Mouse (Mus musculus) liver, embryonic 11.5 days (tissue): ENCODE results near the gene Dnajb6. TPM values are rescaled to one million over a fixed set of nuclear protein-coding genes. Genes with fewer than 3 reads are reported as not detected.
"Not testable (repeated sequence)": the region's sequence is repeated elsewhere in the genome, so short reads cannot be mapped to it uniquely, and the experiment has no call there.

Source experiments
- ATAC-seq: fragments of 200-750 bp; cut with Nextera tagmentation; replicated peaks from 2 replicates; pipeline ENCODE4 v1.8.0; 2017; ENCODE audit warnings: moderate number of reproducible peaks, mild to moderate bottlenecking, moderate TSS enrichment, moderate library complexity; ENCODE audit not compliant: low FRiP score
- DNase-seq: peaks from one replicate; pipeline ENCODE4 v3.0.0-alpha.2; 2017; ENCODE audit warnings: low spot score
- H3K27ac ChIP-seq: fragments of 300-500 bp; sonication (generic); 2 replicates; pipeline ENCODE4 v1.5.1; 2014; ENCODE audit warnings: mild to moderate bottlenecking, low read depth, low read length, control low read depth
- H3K27me3 ChIP-seq: fragments of 300-500 bp; sonication (generic); replicated peaks from 2 replicates; pipeline ENCODE4 v1.6.1; 2014; ENCODE audit warnings: low read length, mixed read lengths; ENCODE audit not compliant: control insufficient read depth, insufficient read depth
- H3K36me3 ChIP-seq: fragments of 300-500 bp; sonication (generic); 2 replicates; pipeline ENCODE4 v1.6.1; 2014; ENCODE audit warnings: mild to moderate bottlenecking, low read length, moderate library complexity, mixed read lengths; ENCODE audit not compliant: control insufficient read depth, insufficient read depth
- H3K4me1 ChIP-seq: fragments of 300-500 bp; sonication (generic); replicated peaks from 2 replicates; pipeline ENCODE4 v1.6.1; 2014; ENCODE audit warnings: low read length, mixed read lengths; ENCODE audit not compliant: control insufficient read depth, insufficient read depth
- H3K4me2 ChIP-seq: fragments of 300-500 bp; sonication (generic); 2 replicates; pipeline ENCODE4 v1.6.1; 2014; ENCODE audit warnings: mild to moderate bottlenecking, control low read depth, moderate library complexity
- H3K4me3 ChIP-seq: fragments of 300-500 bp; sonication (generic); 2 replicates; pipeline ENCODE4 v1.5.1; 2014; ENCODE audit warnings: low read depth, low read length, control low read depth
- H3K9ac ChIP-seq: fragments of 300-500 bp; sonication (generic); 2 replicates; pipeline ENCODE4 v1.6.1; 2014; ENCODE audit warnings: low read depth, low read length, control low read depth
- H3K9me3 ChIP-seq: fragments of 300-500 bp; sonication (generic); 2 replicates; pipeline ENCODE4 v1.6.1; 2016; ENCODE audit warnings: low read length, inconsistent platforms, mixed read lengths; ENCODE audit not compliant: control insufficient read depth
- WGBS: fragments of 180-500 bp; shearing (Covaris S2); extraction: QIAGEN DNeasy Blood & Tissue Kit; methylation state at CpG from one replicate; pipeline ENCODE4 v1.1.7; 2014; 5-methylcytosine and 5-hydroxymethylcytosine counted together
- polyA plus RNA-seq: library from polyadenylated mRNA; unstranded; fragments of >200 nt; fragmentation: Nextera tagmentation; extraction: Ambion mirVana; gene quantifications from 2 replicates; pipeline ENCODE4 v1.2.1, GENCODE M21; 2014

Gene Dnajb6
- polyA plus RNA-seq, 1 experiment from 2014 or later, result 141 TPM

DNA sequence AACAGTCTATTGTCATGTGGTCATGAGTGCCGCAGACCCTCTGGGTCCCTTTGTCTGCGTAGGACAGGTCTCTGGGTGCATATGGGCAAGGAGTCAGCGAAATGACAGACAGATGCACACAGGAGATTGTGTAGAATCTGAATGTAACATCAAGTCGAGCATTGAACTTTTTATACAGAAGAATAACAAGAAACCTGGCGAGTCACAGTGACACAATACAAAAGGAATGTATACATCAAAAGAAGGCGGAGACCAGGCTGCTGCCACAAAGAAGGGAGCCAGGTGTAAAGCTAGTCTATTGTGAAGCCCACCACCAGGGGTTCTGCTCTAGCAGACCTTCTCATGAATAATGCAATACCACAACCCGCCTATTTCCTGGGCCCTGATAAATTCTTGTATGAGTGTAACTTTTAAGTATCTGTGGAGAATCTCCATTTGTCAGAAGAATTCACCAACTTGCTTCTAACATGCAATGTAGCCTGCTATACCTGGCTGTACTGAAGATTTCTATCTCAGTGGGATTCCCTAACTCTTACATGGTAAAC lies 76.0 kb downstream of the Dnajb6 start:
- not testable (repeated sequence) for H3K4me2 ChIP-seq, H3K4me3 ChIP-seq, H3K4me1 ChIP-seq, H3K9ac ChIP-seq, ATAC-seq, H3K9me3 ChIP-seq, H3K36me3 ChIP-seq, DNase-seq, H3K27me3 ChIP-seq, H3K27ac ChIP-seq
- WGBS, result 81% methylated on average over 7 of the region's 7 CpGs

DNA sequence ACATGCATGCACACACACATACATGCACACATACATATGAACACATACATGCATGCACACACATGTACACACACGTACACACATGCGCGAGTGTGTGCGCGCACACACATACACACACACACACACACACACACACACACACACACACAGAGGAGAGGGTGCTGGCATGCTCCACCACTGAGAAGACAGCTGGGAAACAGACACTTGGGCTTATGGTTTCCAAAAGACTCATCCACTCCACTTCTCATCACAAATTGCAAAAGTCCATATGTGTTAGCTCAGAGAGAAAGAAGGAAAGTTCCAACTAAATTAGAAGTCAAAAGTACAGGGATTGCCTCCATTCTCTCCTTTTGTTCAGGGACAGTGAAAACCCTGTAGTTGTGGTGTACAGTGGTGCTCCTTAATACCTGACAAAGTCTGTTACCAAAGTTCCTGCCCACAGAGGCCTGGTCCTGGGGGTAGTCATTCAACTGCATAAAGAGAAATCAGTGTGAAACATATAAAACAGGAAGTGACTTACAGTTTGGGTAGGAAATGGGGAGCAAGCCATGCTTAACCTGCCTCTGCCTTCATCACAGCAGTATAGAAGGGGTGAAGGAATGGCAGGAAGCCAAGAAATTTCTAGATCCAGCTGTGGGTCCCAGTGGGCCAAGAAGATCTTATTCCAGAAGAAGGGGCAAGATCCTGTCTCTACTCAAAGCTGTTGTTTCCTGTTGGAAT lies 81.2 kb downstream of the Dnajb6 start:
- no peak overlapping the region for H3K27ac ChIP-seq
- no peaks in the 10 kb centered on the region for H3K27me3 ChIP-seq
- no peak overlapping the region for H3K9ac ChIP-seq
- no peak for ATAC-seq
- H3K9me3 ChIP-seq, result no peaks in the 10 kb centered on the region
- no peak for DNase-seq
- H3K4me2 ChIP-seq, result no peak overlapping the region
- no peaks in the 10 kb centered on the region for H3K36me3 ChIP-seq
- H3K4me3 ChIP-seq, result no peak overlapping the region
- no peaks in the 10 kb centered on the region for H3K4me1 ChIP-seq
- WGBS, result 98% methylated on average over 5 of the region's 5 CpGs

DNA sequence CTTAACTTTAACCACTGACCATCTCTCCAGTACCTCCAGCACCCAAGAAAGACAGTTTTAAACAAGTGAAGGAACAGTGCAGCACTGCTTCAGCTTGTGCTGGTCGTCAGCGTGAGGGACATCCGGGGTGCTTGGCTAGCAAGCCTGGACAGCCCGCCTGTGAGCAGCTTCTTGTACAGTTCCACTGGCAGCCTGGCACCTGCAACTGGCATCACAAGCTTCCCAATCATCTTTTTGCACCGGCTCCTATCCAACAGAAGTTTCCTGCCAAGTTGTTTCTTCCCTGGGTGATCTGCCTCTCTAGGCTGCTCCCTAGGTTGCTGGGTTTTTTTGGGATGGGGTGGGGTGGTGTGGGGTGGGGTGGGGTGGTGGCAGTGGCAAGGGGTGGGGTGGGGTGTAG lies 81.9 kb downstream of the Dnajb6 start:
- H3K27ac ChIP-seq, result no peak overlapping the region
- no peaks in the 10 kb centered on the region for H3K27me3 ChIP-seq
- 81% methylated on average over 5 of the region's 5 CpGs for WGBS
- no peak for DNase-seq
- no peak overlapping the region for H3K4me2 ChIP-seq
- H3K9me3 ChIP-seq, result no peaks in the 10 kb centered on the region
- ATAC-seq, result no peak
- no peaks in the 10 kb centered on the region for H3K4me1 ChIP-seq
- no peaks in the 10 kb centered on the region for H3K36me3 ChIP-seq
- H3K4me3 ChIP-seq, result no peak overlapping the region
- H3K9ac ChIP-seq, result no peak overlapping the region

DNA sequence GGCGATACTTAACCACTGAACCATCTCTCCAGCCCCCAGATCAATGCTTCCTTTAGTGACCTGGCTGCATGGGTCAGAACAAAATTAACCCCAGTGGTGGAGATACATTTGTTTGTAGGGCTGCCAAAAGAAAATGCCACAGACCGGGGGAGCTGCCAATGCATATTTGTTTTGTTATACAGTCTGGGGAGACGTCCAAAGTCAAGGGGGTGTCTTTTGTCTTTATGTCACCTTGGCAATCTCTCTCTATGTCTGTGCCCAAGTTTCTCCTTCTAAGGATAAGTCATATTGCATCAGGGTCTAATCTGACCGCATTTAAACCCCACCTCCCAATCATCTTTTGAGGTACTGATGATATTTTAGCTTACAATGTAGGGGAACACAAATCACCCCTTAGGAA lies 82.8 kb downstream of the Dnajb6 start:
- no peaks in the 10 kb centered on the region for H3K4me1 ChIP-seq
- H3K36me3 ChIP-seq, result no peaks in the 10 kb centered on the region
- H3K27ac ChIP-seq, result no peak overlapping the region
- 92% methylated on average over 4 of the region's 4 CpGs for whole genome bisulfite sequencing
- no peaks in the 10 kb centered on the region for H3K27me3 ChIP-seq
- DNase-seq (no peak), ATAC-seq (no peak)
- H3K9me3 ChIP-seq, result no peaks in the 10 kb centered on the region
- H3K4me2 ChIP-seq, result no peak overlapping the region
- no peak overlapping the region for H3K4me3 ChIP-seq
- H3K9ac ChIP-seq, result no peak overlapping the region

DNA sequence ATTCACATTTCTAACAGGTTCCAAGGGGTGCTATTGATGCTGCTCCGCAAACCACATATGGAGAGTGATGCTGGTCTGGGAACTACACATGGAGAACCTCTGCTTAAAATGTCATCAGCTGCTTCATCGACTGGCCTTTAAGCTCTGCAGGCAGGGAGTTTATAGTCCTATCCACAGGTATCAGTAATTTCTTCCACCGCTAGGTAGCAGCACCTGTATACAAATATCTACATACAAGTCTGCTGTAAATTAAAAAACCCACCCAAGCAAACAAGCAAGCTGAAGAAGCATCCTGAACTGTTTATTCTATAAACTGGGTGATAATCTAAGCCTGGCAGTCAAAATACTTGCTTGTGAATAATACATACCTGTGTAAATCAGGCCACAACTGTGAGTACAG lies 89.3 kb downstream of the Dnajb6 start:
- H3K36me3 ChIP-seq, result no peaks in the 10 kb centered on the region
- H3K27me3 ChIP-seq, result no peaks in the 10 kb centered on the region
- ATAC-seq (no peak), DNase-seq (no peak)
- H3K9me3 ChIP-seq, result no peaks in the 10 kb centered on the region
- no peaks in the 10 kb centered on the region for H3K4me1 ChIP-seq
- no peak overlapping the region for H3K9ac ChIP-seq
- WGBS, result 38% methylated on average over 3 of the region's 3 CpGs
- H3K27ac ChIP-seq, result no peak overlapping the region
- no peak overlapping the region for H3K4me3 ChIP-seq
- H3K4me2 ChIP-seq, result no peak overlapping the region

DNA sequence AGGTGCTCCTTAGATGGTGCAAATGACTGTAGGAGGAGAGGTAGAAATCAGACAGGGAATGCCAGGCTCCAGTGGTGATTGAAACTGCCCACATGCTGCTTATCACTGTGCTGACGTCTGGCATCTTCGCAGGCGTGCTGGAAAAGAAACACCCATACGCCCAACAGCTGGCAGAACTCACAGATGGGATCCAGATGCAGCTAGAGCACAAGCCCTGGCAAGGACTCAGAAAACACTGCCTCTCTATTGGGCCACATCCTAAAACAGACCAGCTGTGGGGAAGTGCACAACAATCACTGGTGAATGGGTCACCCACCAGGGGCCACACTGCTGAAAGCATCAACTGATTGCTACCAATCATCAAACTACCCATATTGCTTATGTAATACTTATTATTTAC lies 91.3 kb downstream of the Dnajb6 start:
- DNase-seq (no peak), ATAC-seq (no peak)
- Histone ChIP-seq H3K9me3 (no peaks in the 10 kb centered on the region), H3K27me3 (no peaks in the 10 kb centered on the region), H3K4me2 (no peak overlapping the region), H3K27ac (no peak overlapping the region), H3K4me1 (no peaks in the 10 kb centered on the region), H3K4me3 (no peak overlapping the region), H3K36me3 (no peaks in the 10 kb centered on the region), H3K9ac (no peak overlapping the region)
- WGBS, result 63% methylated on average over 4 of the region's 4 CpGs

DNA sequence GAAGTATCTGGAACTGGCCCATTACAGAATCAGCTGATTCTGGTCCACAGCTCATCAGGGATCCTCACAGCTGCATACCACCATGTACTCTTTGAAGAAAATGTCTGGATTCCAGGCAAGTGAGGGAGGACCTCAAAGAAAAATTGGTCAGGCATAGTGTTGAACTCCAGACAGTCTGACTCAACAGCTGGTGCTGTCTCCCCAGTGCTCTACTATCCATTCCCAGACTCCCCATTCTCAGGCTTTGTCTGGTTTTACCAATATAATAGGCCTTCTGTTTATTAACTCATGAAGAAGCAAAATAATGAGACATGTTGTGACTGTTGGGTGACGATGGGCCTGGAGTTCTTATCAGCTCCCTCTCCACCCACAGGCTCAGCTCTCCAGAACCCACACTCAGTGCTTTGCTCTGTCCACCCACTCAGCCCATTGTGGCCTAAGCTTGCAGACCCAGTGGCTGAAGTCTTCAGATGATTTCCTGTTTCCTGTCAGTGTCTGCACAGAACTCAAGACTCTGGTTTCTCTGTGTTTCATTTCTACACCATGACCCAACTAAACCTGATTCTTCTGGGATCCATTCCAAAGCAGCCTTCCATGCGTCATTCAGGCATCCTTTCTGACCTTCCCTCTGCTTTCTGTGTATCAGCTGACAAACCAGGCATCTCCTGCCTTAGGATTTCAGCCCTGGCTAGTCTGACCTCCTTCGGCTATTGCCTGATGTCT lies 107.1 kb downstream of the Dnajb6 start:
- H3K36me3 ChIP-seq, result no peaks in the 10 kb centered on the region
- ATAC-seq, result no peak
- H3K27ac ChIP-seq, result no peak overlapping the region
- no peak overlapping the region for H3K4me2 ChIP-seq
- no peak overlapping the region for H3K4me3 ChIP-seq
- H3K4me1 ChIP-seq, result no peaks in the 10 kb centered on the region
- no peaks in the 10 kb centered on the region for H3K9me3 ChIP-seq
- WGBS, result 60% methylated on average over 3 of the region's 3 CpGs
- no peak for DNase-seq
- no peak overlapping the region for H3K9ac ChIP-seq
- no peaks in the 10 kb centered on the region for H3K27me3 ChIP-seq

DNA sequence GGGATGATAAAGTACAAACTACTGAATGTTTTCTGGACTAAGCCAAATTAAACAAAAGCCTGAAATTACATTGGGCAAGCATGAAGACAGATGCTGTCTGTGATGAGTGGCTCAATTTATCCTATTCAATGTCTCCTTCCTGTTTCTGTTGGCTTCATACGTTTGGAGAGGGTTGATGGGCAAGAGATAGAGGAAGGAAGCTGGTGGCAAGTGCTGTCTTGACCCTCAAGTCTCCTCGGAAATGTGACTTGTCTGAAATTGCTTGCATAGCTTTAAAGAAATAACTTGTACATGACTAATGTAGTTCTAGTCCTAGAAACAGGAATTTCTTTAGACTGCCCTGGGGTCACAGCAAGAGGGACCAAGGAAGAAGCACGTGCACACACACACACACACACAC lies 109.5 kb downstream of the Dnajb6 start:
- no peaks in the 10 kb centered on the region for H3K4me1 ChIP-seq
- no peaks in the 10 kb centered on the region for H3K27me3 ChIP-seq
- no peaks in the 10 kb centered on the region for H3K36me3 ChIP-seq
- ATAC-seq (no peak), DNase-seq (no peak)
- no peak overlapping the region for H3K4me2 ChIP-seq
- no peak overlapping the region for H3K9ac ChIP-seq
- H3K27ac ChIP-seq, result no peak overlapping the region
- H3K4me3 ChIP-seq, result no peak overlapping the region
- H3K9me3 ChIP-seq, result no peaks in the 10 kb centered on the region
- WGBS, result 33% methylated on average over 3 of the region's 3 CpGs

DNA sequence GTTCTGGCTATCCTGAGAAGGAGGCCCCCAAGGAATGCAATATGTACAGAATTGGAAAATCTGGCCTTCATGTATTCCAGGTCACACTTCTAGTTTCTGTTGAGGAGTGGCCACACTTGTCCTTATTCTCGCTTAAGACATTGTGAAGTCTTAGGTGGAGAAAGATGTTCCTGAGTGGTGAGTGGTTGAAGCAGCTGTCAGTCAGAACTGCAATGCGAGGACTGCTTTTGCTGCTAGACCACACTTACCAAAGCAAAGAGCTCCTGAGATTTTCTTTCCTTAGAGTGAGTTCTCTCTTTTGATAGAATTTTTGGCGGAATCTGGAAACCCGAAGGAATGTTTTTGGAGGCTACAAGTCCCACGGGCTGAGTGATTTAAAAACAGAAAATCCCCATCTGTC lies 112.0 kb downstream of the Dnajb6 start:
- Histone ChIP-seq H3K27me3 (no peaks in the 10 kb centered on the region), H3K4me2 (no peak overlapping the region), H3K4me3 (no peak overlapping the region), H3K9ac (no peak overlapping the region), H3K27ac (no peak overlapping the region), H3K9me3 (no peaks in the 10 kb centered on the region), H3K4me1 (no peaks in the 10 kb centered on the region), H3K36me3 (no peaks in the 10 kb centered on the region)
- WGBS, result 79% methylated on average over 5 of the region's 5 CpGs
- DNase-seq (no peak), ATAC-seq (no peak)
